Mouse (Mus musculus): Measurements from ENCODE around the gene Mpp2.

The Mpp2 gene

DNA sequence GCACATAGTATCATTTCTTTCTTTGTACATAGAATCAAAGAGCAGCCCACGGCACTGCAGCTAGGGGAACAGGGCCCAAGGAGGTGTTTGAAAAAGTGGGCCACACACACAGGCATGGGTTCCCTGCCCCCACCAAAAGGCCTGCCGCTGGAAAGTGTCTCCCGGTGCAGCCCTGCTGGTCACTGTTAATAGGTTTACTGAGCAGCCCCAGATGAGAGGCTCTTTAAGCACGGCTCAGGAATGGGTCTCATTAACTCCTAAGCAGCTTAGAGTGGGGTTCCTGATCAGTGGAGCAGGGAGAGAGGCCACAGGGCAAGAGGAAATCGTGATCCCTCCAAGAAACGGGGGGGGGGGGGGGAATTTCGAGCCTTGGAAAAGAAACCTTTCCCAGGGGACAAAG lies 4.2 kb downstream of the Mpp2 start:
- TF ChIP-seq POU5F1 (IDR thresholded peaks at IDR 0.05; ENCODE audit: borderline replicate concordance, low read length) (no peak), CTCF (conservative IDR thresholded peaks at IDR 0.05; ENCODE audit: low read length) (no peak), NANOG (IDR thresholded peaks at IDR 0.05; ENCODE audit: borderline replicate concordance, low read length) (no peak)
- no peak overlapping the region for H3K4me3 ChIP-seq (replicated peaks; ENCODE audit: low read length)

DNA sequence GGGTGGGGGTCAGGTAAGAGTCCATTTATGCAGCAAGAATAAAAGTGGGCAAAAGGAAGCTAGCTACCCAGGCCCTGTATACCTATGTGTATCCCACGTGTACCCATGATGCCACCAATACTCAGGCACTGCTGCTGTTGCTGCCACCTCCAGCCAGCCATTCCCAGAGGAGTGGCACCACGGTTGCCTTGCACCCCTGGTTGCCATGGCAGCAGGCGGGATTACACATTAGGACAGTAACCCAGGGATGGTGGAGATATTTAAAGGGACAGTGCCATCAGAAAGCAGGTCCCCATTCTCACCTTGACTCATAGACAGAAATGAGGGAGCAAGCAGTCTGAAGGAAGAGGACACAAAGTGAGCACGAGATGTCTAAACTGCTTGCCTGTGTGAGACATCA lies 5.1 kb downstream of the Mpp2 start:
- TF ChIP-seq NANOG (IDR thresholded peaks at IDR 0.05; ENCODE audit: borderline replicate concordance, low read length) (no peak), POU5F1 (IDR thresholded peaks at IDR 0.05; ENCODE audit: borderline replicate concordance, low read length) (no peak), CTCF (conservative IDR thresholded peaks at IDR 0.05; ENCODE audit: low read length) (no peak)

More for the DNA sequence above, 4.2 kb downstream of the Mpp2 start:
- Histone ChIP-seq H3K27me3 (ENCODE audit: insufficient read depth, low read length) (peaks cover 63% of the 10 kb centered on the region), H3K36me3 (ENCODE audit: insufficient read depth, low read length) (no peaks in the 10 kb centered on the region), H3K9me3 (ENCODE audit: low read length) (peaks cover 7% of the 10 kb centered on the region; the same call in 1 of the 2 replicates), H3K4me1 (replicated peaks; ENCODE audit: low read depth, low read length) (peaks cover 45% of the 10 kb centered on the region)

DNA sequence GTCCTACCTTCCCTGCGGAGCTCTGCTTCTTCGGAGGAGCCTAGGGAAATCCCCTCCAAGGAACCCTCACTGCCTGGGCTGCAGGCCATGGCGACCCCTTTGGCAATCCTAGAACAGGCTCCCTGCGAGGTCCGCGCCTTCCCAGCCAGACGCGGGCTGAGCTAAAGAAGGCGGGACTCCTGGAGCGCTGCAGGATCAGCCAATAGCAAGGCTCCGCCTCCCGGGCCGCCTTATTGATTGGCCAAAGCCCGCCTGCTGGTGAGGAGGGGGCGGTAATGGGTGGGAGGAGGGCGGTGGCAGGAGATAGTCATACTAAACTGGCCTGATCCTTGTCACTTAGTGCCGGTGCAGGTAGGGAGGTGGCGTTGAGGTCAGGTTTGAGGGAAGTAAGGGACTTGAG lies 6.0 kb downstream of the Mpp2 start:
- Histone ChIP-seq H3K4me3 (replicated peaks; ENCODE audit: low read length) (peak overlapping the region; percentile 66), H3K36me3 (ENCODE audit: insufficient read depth, low read length) (no peaks in the 10 kb centered on the region), H3K9me3 (ENCODE audit: low read length) (peaks cover 7% of the 10 kb centered on the region; the same call in 1 of the 2 replicates), H3K27me3 (ENCODE audit: insufficient read depth, low read length) (peaks cover 50% of the 10 kb centered on the region), H3K4me1 (replicated peaks; ENCODE audit: low read depth, low read length) (peaks cover 29% of the 10 kb centered on the region)
- TF ChIP-seq NANOG (IDR thresholded peaks at IDR 0.05; ENCODE audit: borderline replicate concordance, low read length) (no peak), CTCF (conservative IDR thresholded peaks at IDR 0.05; ENCODE audit: low read length) (no peak), POU5F1 (IDR thresholded peaks at IDR 0.05; ENCODE audit: borderline replicate concordance, low read length) (no peak)

More for the DNA sequence above, 5.1 kb downstream of the Mpp2 start:
- Histone ChIP-seq H3K27me3 (ENCODE audit: insufficient read depth, low read length) (peaks cover 57% of the 10 kb centered on the region), H3K4me1 (replicated peaks; ENCODE audit: low read depth, low read length) (peaks cover 36% of the 10 kb centered on the region), H3K9me3 (ENCODE audit: low read length) (peaks cover 7% of the 10 kb centered on the region; the same call in 1 of the 2 replicates), H3K4me3 (replicated peaks; ENCODE audit: low read length) (no peak overlapping the region), H3K36me3 (ENCODE audit: insufficient read depth, low read length) (no peaks in the 10 kb centered on the region)

DNA sequence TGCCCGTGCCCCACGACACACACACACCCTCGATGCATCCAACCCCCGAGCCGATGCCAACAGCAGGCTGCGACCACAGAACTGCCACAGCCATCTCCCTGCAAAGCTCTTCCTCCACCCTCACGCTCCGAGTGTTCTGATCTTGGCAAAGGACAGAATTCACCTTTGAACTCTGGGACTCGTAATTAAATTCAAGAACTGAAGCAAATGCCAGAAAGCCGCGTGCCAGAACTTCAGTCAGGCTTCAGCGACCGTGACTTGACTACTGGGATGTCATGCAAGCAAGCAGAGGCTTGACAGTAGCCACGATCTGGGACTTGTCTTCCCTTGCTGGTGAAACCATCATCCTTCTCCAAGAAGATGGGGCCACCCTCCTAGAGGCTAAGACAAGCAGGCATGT lies 14.6 kb downstream of the Mpp2 start:
- H3K9me3 ChIP-seq (ENCODE audit: low read length): no peaks in the 10 kb centered on the region
- H3K27me3 ChIP-seq (ENCODE audit: insufficient read depth, low read length): peaks cover 17% of the 10 kb centered on the region
- H3K36me3 ChIP-seq (ENCODE audit: insufficient read depth, low read length): no peaks in the 10 kb centered on the region
- peaks cover 11% of the 10 kb centered on the region for H3K4me1 ChIP-seq (replicated peaks; ENCODE audit: low read depth, low read length)
- TF ChIP-seq NANOG (IDR thresholded peaks at IDR 0.05; ENCODE audit: borderline replicate concordance, low read length) (no peak), POU5F1 (IDR thresholded peaks at IDR 0.05; ENCODE audit: borderline replicate concordance, low read length) (no peak), CTCF (conservative IDR thresholded peaks at IDR 0.05; ENCODE audit: low read length) (no peak)
- H3K4me3 ChIP-seq (replicated peaks; ENCODE audit: low read length): no peak overlapping the region

DNA sequence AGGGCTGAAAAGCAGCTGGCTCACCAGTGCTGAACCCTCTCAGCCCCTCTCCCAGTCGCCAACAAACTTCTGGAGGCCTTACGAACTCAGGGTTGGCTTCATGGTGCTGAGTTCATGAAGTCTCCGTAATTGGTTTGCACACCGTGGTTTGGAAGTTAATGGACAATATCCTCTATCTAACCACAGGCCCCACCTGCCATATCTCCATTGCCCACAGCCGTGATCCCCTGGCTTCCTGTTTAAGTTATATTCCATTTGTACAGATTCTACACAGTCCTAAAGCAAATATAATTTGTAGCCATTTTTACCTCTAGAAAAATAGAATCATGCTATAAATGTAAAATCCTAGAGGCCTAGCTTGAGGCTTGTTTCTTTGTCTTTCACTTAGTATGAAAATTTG lies 15.6 kb downstream of the Mpp2 start:
- peaks cover 15% of the 10 kb centered on the region for H3K4me1 ChIP-seq (replicated peaks; ENCODE audit: low read depth, low read length)

DNA sequence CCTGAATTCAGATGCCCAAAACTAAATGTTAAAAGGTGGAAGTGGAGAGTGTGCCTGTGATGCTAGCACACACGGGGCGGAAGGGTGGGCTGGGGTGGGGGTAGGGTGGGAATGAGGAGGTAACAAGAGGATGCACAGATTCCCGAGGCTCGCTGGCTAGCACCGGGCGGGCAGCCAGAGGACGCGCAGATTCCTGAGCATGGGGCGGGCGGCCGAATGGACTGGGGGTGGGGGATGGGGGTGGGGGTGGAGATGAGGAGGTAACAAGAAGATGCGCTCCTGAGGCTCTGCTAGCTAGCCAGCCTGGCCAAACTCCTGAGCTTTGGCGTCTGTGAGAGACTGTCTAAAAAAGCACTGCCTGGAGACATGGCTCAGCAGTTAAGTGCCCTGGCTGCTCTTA lies 17.9 kb downstream of the Mpp2 start:
- H3K4me1 ChIP-seq (replicated peaks; ENCODE audit: low read depth, low read length): peaks cover 15% of the 10 kb centered on the region
- H3K27me3 ChIP-seq (ENCODE audit: insufficient read depth, low read length): peaks cover 11% of the 10 kb centered on the region
- no peaks in the 10 kb centered on the region for H3K36me3 ChIP-seq (ENCODE audit: insufficient read depth, low read length)
- H3K9me3 ChIP-seq (ENCODE audit: low read length): no peaks in the 10 kb centered on the region
- TF ChIP-seq CTCF (conservative IDR thresholded peaks at IDR 0.05; ENCODE audit: low read length) (no peak), NANOG (IDR thresholded peaks at IDR 0.05; ENCODE audit: borderline replicate concordance, low read length) (no peak), POU5F1 (IDR thresholded peaks at IDR 0.05; ENCODE audit: borderline replicate concordance, low read length) (no peak)
- H3K4me3 ChIP-seq (replicated peaks; ENCODE audit: low read length): no peak overlapping the region

More for the DNA sequence above, 15.6 kb downstream of the Mpp2 start:
- no peak overlapping the region for H3K4me3 ChIP-seq (replicated peaks; ENCODE audit: low read length)
- peaks cover 11% of the 10 kb centered on the region for H3K27me3 ChIP-seq (ENCODE audit: insufficient read depth, low read length)
- H3K9me3 ChIP-seq (ENCODE audit: low read length): no peaks in the 10 kb centered on the region
- TF ChIP-seq POU5F1 (IDR thresholded peaks at IDR 0.05; ENCODE audit: borderline replicate concordance, low read length) (no peak), NANOG (IDR thresholded peaks at IDR 0.05; ENCODE audit: borderline replicate concordance, low read length) (no peak), CTCF (conservative IDR thresholded peaks at IDR 0.05; ENCODE audit: low read length) (no peak)
- H3K36me3 ChIP-seq (ENCODE audit: insufficient read depth, low read length): no peaks in the 10 kb centered on the region

DNA sequence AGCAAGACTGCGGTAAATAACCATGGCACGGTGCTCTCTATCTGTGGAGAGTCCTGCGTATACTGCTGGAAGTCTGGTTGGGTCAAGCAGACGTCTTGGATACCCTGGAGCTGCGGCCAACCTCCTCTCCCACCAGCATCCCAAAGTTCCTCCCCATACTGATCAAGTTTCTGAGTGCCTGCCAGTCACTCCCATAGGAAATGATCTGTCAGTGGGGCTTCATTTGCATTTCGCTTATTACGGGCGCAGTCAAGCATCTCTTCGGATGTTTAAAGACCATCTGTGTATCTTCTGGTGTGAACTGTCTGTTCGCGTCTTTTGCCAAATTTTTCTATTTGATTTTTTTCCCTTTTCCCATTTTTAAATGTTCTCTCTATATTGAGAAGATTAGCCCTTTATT lies 18.7 kb downstream of the Mpp2 start:
- TF ChIP-seq CTCF (conservative IDR thresholded peaks at IDR 0.05; ENCODE audit: low read length): no peak
- no peak for TF ChIP-seq POU5F1 (IDR thresholded peaks at IDR 0.05; ENCODE audit: borderline replicate concordance, low read length)
- no peak for TF ChIP-seq NANOG (IDR thresholded peaks at IDR 0.05; ENCODE audit: borderline replicate concordance, low read length)

DNA sequence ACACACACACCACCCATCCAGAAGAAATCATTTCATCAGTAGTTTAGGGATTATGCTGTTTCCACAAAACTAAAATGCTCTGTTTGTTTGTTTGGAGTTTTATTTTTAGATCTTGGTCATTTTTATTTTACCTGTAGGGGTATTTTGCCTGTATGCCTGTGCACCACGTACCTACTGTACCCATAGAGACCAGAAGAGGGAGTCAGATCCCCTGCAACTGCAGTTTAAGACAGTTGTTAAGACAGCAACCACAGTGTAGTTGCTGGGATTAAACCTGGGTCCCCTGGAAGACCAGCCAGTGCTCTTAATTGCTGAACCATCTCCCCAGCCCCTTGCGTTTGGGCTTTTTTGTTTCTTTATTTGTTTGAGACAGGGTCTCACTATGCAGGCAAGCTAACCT lies 19.3 kb downstream of the Mpp2 start:
- TF ChIP-seq NANOG (IDR thresholded peaks at IDR 0.05; ENCODE audit: borderline replicate concordance, low read length): no peak
- TF ChIP-seq CTCF (conservative IDR thresholded peaks at IDR 0.05; ENCODE audit: low read length): peak; percentile 48
- peaks cover 9% of the 10 kb centered on the region for H3K27me3 ChIP-seq (ENCODE audit: insufficient read depth, low read length)
- peaks cover 15% of the 10 kb centered on the region for H3K4me1 ChIP-seq (replicated peaks; ENCODE audit: low read depth, low read length)
- no peaks in the 10 kb centered on the region for H3K9me3 ChIP-seq (ENCODE audit: low read length)
- no peaks in the 10 kb centered on the region for H3K36me3 ChIP-seq (ENCODE audit: insufficient read depth, low read length)
- no peak overlapping the region for H3K4me3 ChIP-seq (replicated peaks; ENCODE audit: low read length)

More for the DNA sequence above, 18.7 kb downstream of the Mpp2 start:
- Histone ChIP-seq H3K27me3 (ENCODE audit: insufficient read depth, low read length) (peaks cover 9% of the 10 kb centered on the region), H3K4me1 (replicated peaks; ENCODE audit: low read depth, low read length) (peaks cover 15% of the 10 kb centered on the region), H3K36me3 (ENCODE audit: insufficient read depth, low read length) (no peaks in the 10 kb centered on the region), H3K4me3 (replicated peaks; ENCODE audit: low read length) (no peak overlapping the region), H3K9me3 (ENCODE audit: low read length) (no peaks in the 10 kb centered on the region)

DNA sequence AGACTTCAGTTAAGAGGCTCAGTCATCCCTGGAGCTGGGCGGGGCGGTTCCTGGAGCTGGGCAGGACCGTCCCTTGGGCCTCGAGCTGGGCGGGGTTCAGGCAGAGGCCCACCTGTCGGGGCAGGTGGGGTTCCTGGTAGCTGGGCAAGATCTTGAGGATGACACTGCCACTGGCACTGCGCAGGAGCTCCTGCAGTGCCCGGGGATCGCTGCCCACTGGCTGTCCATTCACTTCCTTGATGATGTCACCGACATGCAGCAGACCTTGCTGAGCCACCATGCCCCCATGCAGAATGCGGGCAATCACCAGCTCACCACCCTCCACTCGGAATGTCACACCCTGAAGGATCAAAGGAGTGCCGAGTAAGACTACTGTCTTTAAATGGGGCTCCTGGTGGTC lies 25.2 kb downstream of the Mpp2 start:
- H3K4me1 ChIP-seq (replicated peaks; ENCODE audit: low read depth, low read length): peaks cover 29% of the 10 kb centered on the region
- peaks cover 36% of the 10 kb centered on the region for H3K27me3 ChIP-seq (ENCODE audit: insufficient read depth, low read length)
- H3K4me3 ChIP-seq (replicated peaks; ENCODE audit: low read length): no peak overlapping the region
- H3K36me3 ChIP-seq (ENCODE audit: insufficient read depth, low read length): no peaks in the 10 kb centered on the region
- no peaks in the 10 kb centered on the region for H3K9me3 ChIP-seq (ENCODE audit: low read length)
- TF ChIP-seq CTCF (conservative IDR thresholded peaks at IDR 0.05; ENCODE audit: low read length) (no peak), NANOG (IDR thresholded peaks at IDR 0.05; ENCODE audit: borderline replicate concordance, low read length) (no peak), POU5F1 (IDR thresholded peaks at IDR 0.05; ENCODE audit: borderline replicate concordance, low read length) (no peak)

All from E14TG2a.4 (cell line).